Mouse (Mus musculus) effector memory CD4-positive, alpha-beta T cell, adult 7 months (primary cell): ENCODE results near the gene Ptprc. TPM values are rescaled to one million over a fixed set of nuclear protein-coding genes. Genes with fewer than 3 reads are reported as not detected.

Source experiments
- polyA plus RNA-seq: library from polyadenylated mRNA; unstranded; fragments of 100-300 nt; shearing (Covaris generic); gene quantifications from one replicate; pipeline ENCODE4 v1.2.1, GENCODE M21; 2017

Ptprc gene
- 1,857 TPM for polyA plus RNA-seq

GRCm38 (mm10) chr1:138175494-138175893, at the start of gene Ptprc:
Ptprc (minus strand) TSS chr1:138175708.

Other genes with a start within 250 kb of the Ptprc start
- 1.7 TPM for gene Atp6v1g3, start 98.0 kb upstream of the Ptprc start, polyA plus RNA-seq